Mouse (Mus musculus) neural tube, embryonic 14.5 days (tissue): ENCODE data around the gene Fbxw8. TPM values are rescaled to one million over a fixed set of nuclear protein-coding genes. Genes with fewer than 3 reads are reported as not detected.

ENCODE experiments used
- ATAC-seq: fragments of 200-750 bp; cut with Nextera tagmentation; 2 replicates; pipeline ENCODE4 v1.8.0; 2017; ENCODE audit warnings: low read depth, mild to moderate bottlenecking, moderate TSS enrichment, moderate library complexity
- H3K27ac ChIP-seq: fragments of 300-500 bp; sonication (generic); 2 replicates; pipeline ENCODE4 v1.5.1; 2014; ENCODE audit warnings: low read depth, mild to moderate bottlenecking, control low read depth, low read length, moderate library complexity, mixed read lengths
- H3K27me3 ChIP-seq: fragments of 300-500 bp; sonication (generic); 2 replicates; pipeline ENCODE4 v1.6.1; 2014; ENCODE audit warnings: low read length; ENCODE audit not compliant: control insufficient read depth, insufficient read depth
- H3K36me3 ChIP-seq: fragments of 300-500 bp; sonication (generic); 2 replicates; pipeline ENCODE4 v1.6.1; 2014; ENCODE audit warnings: low read length, mixed read lengths; ENCODE audit not compliant: control insufficient read depth, insufficient read depth
- H3K4me1 ChIP-seq: fragments of 300-500 bp; sonication (generic); 2 replicates; pipeline ENCODE4 v1.6.1; 2014; ENCODE audit warnings: low read length; ENCODE audit not compliant: control insufficient read depth, insufficient read depth
- H3K4me2 ChIP-seq: fragments of 300-500 bp; sonication (generic); 2 replicates; pipeline ENCODE4 v1.6.1; 2014; ENCODE audit warnings: mild to moderate bottlenecking, low read depth, low read length, control low read depth
- H3K4me3 ChIP-seq: fragments of 300-500 bp; sonication (generic); 2 replicates; pipeline ENCODE4 v1.5.1; 2014; ENCODE audit warnings: low read depth, low read length, control low read depth, mixed read lengths
- H3K9ac ChIP-seq: fragments of 300-500 bp; sonication (generic); replicated peaks from 2 replicates; pipeline ENCODE4 v1.6.1; 2014; ENCODE audit warnings: low read depth, mild to moderate bottlenecking, control low read depth, low read length, mixed read lengths
- H3K9me3 ChIP-seq: fragments of 300-500 bp; sonication (generic); 2 replicates; pipeline ENCODE4 v1.6.1; 2016; ENCODE audit warnings: low read length; ENCODE audit not compliant: control insufficient read depth
- WGBS: fragments of 180-500 bp; shearing (Covaris S2); extraction: QIAGEN DNeasy Blood & Tissue Kit; methylation state at CpG from one replicate; pipeline ENCODE4 v1.1.7; 2014; 5-methylcytosine and 5-hydroxymethylcytosine counted together
- polyA plus RNA-seq: library from polyadenylated mRNA; unstranded; fragments of >200 nt; fragmentation: Nextera tagmentation; extraction: Ambion mirVana; gene quantifications from 2 replicates; pipeline ENCODE4 v1.2.1, GENCODE M21; 2014

Gene Fbxw8
- polyA plus RNA-seq, 1 experiment from 2014 or later: 16.5 TPM

- Histone ChIP-seq H3K36me3 (no peaks in the 10 kb centered on the region), H3K4me1 (0 out of 2 replicates have a peak, but pooled peaks cover 2% of the 10 kb centered on the region), H3K4me3 (no peak overlapping the region), H3K9me3 (no peaks in the 10 kb centered on the region), H3K4me2 (no peak overlapping the region), H3K27me3 (no peaks in the 10 kb centered on the region), H3K27ac (no peak overlapping the region; the same call in 1 of the 2 replicates), H3K9ac (no peak overlapping the region)
- 66% methylated on average over 8 of the region's 8 CpGs for WGBS
- no peak for ATAC-seq
These were observed 103.1 kb downstream of the Fbxw8 start for GRCm38 (mm10) chr5:118051981-118052662.

GRCm38 (mm10) chr5:118050743-118051142 is 104.5 kb downstream of the Fbxw8 start:
- Histone ChIP-seq H3K4me1 (no peaks in the 10 kb centered on the region), H3K36me3 (no peaks in the 10 kb centered on the region), H3K27me3 (no peaks in the 10 kb centered on the region), H3K9me3 (no peaks in the 10 kb centered on the region), H3K4me2 (no peak overlapping the region), H3K9ac (no peak overlapping the region), H3K27ac (no peak overlapping the region), H3K4me3 (no peak overlapping the region)
- WGBS: 79% methylated on average over 4 of the region's 4 CpGs
- ATAC-seq: no peak

GRCm38 (mm10) chr5:118048928-118049327 is 106.3 kb downstream of the Fbxw8 start:
- no peaks in the 10 kb centered on the region for H3K36me3 ChIP-seq
- ATAC-seq: no peak
- H3K4me2 ChIP-seq: no peak overlapping the region
- H3K9ac ChIP-seq: no peak overlapping the region
- H3K9me3 ChIP-seq: no peaks in the 10 kb centered on the region
- H3K4me3 ChIP-seq: no peak overlapping the region
- H3K4me1 ChIP-seq: no peaks in the 10 kb centered on the region
- H3K27me3 ChIP-seq: no peaks in the 10 kb centered on the region
- 87% methylated on average over 5 of the region's 5 CpGs for WGBS
- no peak overlapping the region for H3K27ac ChIP-seq

GRCm38 (mm10) chr5:118048412-118048811 is 106.9 kb downstream of the Fbxw8 start:
- no peaks in the 10 kb centered on the region for H3K9me3 ChIP-seq
- WGBS: 87% methylated on average over 4 of the region's 4 CpGs

DNA sequence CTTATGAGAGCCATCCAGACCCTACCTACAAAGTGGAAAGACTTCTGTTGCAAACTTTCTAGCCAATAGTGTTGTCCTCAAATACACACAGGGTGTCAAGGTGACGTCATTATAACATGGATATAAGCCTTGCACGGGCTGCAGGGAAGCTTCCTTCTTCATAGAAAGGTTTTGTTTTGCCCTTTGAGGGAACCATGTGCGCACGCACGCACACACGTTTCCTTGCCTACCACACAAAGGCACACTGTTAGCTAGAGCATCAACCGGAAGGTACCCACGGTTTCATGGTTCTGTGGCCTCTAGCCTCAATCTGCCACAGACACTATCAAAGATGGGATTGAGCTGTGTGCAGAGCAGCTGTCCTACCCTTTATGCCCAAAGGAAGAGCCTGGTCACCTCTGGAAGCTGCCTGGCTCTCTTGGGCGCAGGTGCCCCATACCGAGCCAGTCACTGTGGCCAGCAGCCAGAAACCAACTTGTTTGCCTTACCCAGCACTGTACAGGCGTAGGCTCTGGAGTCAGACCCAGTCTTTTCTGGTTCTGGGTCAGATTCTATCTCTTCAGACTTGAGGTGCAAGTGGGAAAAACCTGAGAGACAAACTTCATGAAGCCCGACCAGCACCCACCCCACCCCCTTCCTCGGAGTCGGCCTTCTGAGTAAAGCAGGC is 108.0 kb downstream of the Fbxw8 start:
- WGBS: 89% methylated on average over 14 of the region's 14 CpGs
- Histone ChIP-seq H3K9me3 (no peaks in the 10 kb centered on the region), H3K9ac (no peak overlapping the region), H3K4me3 (no peak overlapping the region), H3K36me3 (no peaks in the 10 kb centered on the region), H3K4me2 (no peak overlapping the region), H3K27ac (no peak overlapping the region), H3K4me1 (no peaks in the 10 kb centered on the region), H3K27me3 (no peaks in the 10 kb centered on the region)
- no peak for ATAC-seq

More at GRCm38 (mm10) chr5:118048412-118048811, 106.9 kb downstream of the Fbxw8 start:
- Histone ChIP-seq H3K9ac (no peak overlapping the region), H3K27me3 (no peaks in the 10 kb centered on the region), H3K27ac (no peak overlapping the region), H3K4me1 (no peaks in the 10 kb centered on the region), H3K4me3 (no peak overlapping the region), H3K36me3 (no peaks in the 10 kb centered on the region), H3K4me2 (no peak overlapping the region)
- ATAC-seq: no peak

- WGBS: 93% methylated on average over 9 of the region's 9 CpGs
- Histone ChIP-seq H3K9me3 (no peaks in the 10 kb centered on the region), H3K4me3 (no peak overlapping the region), H3K9ac (no peak overlapping the region), H3K36me3 (no peaks in the 10 kb centered on the region), H3K4me1 (no peaks in the 10 kb centered on the region), H3K4me2 (no peak overlapping the region), H3K27me3 (no peaks in the 10 kb centered on the region), H3K27ac (no peak overlapping the region)
- ATAC-seq: no peak
These were observed 109.9 kb downstream of the Fbxw8 start for GRCm38 (mm10) chr5:118045385-118045784.

- Histone ChIP-seq H3K9me3 (no peaks in the 10 kb centered on the region), H3K36me3 (no peaks in the 10 kb centered on the region), H3K27ac (no peak overlapping the region), H3K4me1 (no peaks in the 10 kb centered on the region), H3K4me3 (no peak overlapping the region), H3K27me3 (no peaks in the 10 kb centered on the region), H3K9ac (no peak overlapping the region), H3K4me2 (no peak overlapping the region)
- 82% methylated on average over 6 of the region's 6 CpGs for WGBS
- no peak for ATAC-seq
These were observed 110.4 kb downstream of the Fbxw8 start for GRCm38 (mm10) chr5:118044907-118045306.

- H3K9ac ChIP-seq: no peak overlapping the region
- H3K4me1 ChIP-seq: no peaks in the 10 kb centered on the region
- no peak overlapping the region for H3K27ac ChIP-seq
- H3K4me2 ChIP-seq: no peak overlapping the region
- no peaks in the 10 kb centered on the region for H3K9me3 ChIP-seq
- 91% methylated on average over 4 of the region's 4 CpGs for WGBS
- no peak overlapping the region for H3K4me3 ChIP-seq
- no peak for ATAC-seq
- no peaks in the 10 kb centered on the region for H3K36me3 ChIP-seq
- H3K27me3 ChIP-seq: no peaks in the 10 kb centered on the region
These were observed 111.5 kb downstream of the Fbxw8 start for GRCm38 (mm10) chr5:118043761-118044160.

DNA sequence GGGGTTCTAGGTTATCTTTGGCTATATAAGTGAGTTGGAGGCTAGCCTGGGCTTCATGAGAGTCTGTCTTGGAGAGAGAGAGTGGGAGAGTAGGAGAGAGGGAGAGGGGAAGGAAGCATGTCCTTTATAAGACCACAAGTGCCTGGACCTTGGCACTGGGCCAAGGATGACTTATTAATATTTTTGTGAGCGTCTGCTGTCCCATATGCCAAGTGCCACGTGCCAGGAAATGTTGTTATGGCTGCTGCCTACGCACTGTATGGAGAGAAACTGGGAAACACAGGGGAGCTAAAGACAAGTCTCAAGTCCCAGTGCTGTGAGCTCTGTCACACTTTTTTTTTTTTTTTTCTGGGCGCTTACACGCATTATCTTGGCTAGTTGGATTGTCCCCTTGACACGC is 112.7 kb downstream of the Fbxw8 start:
- no peak overlapping the region for H3K27ac ChIP-seq
- H3K9me3 ChIP-seq: no peaks in the 10 kb centered on the region
- no peak overlapping the region for H3K4me3 ChIP-seq
- ATAC-seq: no peak
- H3K27me3 ChIP-seq: no peaks in the 10 kb centered on the region
- H3K9ac ChIP-seq: no peak overlapping the region
- 82% methylated on average over 6 of the region's 6 CpGs for WGBS
- peaks cover 4% of the 10 kb centered on the region; the same call in 1 of the 2 replicates for H3K4me1 ChIP-seq
- no peak overlapping the region for H3K4me2 ChIP-seq
- no peaks in the 10 kb centered on the region for H3K36me3 ChIP-seq
